Mouse (Mus musculus): ENCODE measurements at regions not wholly inside any gene's neighbourhood (a gene's known extent, or its start where the extent isn't known, plus 50 kb on each side); places are given as distances from the start of the nearest gene placed in this dataset.

DNA sequence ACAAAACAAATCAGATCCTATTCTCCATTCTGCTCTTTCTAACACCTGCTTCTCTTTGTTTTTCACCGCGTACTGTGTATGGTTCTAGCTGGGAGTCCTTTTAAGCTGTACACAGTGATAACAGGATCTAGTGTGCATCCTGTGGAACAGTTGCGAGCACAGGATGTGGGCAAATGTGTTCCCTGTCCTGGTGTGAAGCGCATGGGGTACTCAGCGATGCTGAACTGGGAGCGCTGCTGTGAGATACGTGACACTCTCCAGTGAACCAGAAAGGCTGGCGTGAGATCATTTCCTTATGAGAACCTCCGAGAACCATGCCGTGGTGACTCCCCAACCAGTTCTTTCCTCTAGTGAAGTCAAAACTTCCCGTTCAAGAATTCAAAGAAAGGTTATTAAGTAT is 72.6 kb upstream of the Kif2a start:
- no peak for DNase-seq (ENCODE audit: low read depth, low spot score)

DNA sequence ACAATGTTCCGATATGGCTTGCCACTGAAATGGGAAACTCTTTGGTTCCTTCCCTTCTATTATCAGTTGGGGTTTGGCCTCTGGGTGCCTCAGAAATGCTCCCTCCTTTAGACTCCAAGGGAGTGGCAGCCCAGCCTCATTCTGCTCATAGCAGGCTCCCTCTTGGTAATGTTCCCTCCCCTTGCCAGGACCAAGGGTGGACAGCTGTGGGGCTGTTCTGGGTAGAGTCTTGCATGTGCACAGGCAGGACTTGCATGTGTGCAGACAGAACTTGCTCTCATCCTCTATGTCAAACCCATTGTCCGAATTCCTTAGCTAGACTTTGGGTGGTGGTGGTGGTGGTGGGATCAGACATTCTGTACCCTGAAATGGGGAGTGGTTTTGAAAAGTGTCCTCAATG is 71.8 kb upstream of the Kif2a start:
- no peak for DNase-seq (ENCODE audit: low read depth, low spot score)

DNA sequence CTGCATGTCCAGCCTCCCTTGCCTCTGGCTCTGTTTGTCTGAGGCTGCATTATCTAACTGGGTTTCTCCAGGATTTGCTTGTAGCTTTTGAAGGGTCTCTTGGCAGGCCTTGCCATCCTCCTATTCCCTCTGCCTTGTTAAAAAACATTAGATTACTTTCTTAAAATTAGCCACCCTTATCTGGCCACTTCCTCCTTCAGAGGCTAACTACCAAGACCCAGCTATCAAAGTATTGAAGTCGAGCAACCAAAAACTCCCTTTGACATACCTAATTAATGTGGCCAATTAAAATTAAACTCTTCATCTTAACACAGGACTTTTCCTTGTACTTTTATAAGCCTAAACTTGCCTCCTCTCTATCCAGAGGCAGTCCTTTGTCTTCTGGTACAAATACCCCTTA is 66.3 kb upstream of the Kif2a start:
- no peak for DNase-seq (ENCODE audit: low read depth, low spot score)

DNA sequence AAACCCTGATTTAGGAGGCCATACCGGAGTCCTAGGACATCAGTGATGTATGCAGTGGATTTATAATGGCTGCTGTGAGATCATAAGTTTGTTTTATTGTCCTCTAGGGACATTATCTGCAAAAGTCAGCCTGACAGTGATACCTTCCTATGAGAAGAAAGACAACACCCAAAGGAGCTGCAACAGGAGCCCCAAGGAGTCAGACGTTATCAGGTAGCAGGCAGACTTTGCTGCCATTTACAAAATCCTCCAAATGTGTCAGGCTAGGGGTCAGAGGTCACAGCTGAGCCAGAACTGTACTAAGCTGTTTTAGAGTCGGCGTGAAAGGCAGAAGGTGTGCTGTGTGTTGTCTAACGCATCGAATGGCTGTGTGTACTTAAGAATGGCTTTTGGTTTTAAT is 65.4 kb upstream of the Kif2a start:
- DNase-seq (ENCODE audit: low read depth, low spot score): no peak

DNA sequence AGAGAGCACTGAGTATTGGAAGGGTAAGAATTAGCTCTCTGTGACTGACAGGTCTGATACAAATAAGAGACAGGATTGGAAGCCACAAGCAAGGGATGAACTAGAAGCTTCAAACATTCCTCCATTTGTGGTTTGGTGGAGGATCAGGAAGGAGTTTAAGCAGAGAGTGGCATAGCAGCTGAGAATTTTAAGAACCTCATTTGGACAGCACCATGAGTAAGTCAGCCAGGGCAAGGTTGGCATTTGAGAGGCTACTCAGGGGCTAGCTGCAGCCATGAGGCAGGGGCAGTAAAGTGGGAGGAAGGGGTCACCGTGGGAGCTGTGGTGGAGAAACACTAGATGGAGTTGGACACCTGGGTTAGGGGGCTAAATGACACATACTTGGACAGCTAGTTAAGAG is 56.2 kb upstream of the Kif2a start:
- no peak for DNase-seq (ENCODE audit: low read depth, low spot score)

DNA sequence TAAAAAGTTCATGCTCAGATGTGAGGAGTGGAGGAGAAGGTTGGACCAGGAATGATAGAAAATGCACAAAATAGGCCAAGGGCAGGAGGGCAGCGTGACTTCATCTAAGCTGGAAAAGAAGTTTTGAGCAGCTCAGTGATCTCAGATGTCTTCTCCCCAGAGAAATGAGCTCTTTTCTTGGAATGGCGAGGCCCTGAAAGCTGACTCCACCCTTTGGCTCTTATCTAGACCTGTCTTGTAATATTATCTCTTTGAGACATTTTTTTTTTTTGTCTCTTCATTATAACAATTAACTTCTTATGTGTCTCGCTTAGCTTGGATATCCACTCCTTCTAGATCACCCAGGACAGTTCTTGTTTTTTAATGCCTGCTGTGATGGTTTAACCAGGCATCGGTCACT is 53.0 kb upstream of the Kif2a start:
- no peak for DNase-seq (ENCODE audit: low read depth, low spot score)

DNA sequence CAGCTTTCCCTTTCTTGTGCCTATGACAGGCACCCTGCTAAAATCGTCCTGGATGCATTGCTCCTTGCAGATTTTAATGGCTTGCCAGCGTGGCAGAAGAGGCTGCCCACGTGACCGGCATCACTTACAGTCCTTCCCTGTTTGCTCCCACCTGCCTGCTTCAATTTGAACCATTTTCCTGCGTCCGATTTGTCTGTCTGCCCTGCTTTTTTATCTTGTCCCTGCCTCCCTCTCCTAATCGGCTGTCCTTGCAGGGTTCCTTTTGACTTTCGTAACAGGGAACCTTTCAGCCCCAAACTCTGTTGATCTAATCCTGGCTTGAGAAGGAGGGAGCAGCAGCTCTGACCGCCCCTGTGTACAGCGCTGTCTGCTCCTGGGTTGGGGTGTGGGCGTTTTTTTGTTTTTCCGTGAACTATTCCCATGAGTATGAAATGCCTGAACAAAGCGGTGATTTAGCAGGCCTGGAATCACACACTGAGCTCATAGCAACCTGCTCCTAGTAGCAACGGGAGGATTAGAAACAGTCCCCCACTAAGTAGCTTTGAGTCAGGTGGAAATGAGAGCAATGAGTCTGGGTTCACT is 51.2 kb upstream of the Kif2a start:
- DNase-seq (ENCODE audit: low read depth, low spot score): peak; percentile 31

DNA sequence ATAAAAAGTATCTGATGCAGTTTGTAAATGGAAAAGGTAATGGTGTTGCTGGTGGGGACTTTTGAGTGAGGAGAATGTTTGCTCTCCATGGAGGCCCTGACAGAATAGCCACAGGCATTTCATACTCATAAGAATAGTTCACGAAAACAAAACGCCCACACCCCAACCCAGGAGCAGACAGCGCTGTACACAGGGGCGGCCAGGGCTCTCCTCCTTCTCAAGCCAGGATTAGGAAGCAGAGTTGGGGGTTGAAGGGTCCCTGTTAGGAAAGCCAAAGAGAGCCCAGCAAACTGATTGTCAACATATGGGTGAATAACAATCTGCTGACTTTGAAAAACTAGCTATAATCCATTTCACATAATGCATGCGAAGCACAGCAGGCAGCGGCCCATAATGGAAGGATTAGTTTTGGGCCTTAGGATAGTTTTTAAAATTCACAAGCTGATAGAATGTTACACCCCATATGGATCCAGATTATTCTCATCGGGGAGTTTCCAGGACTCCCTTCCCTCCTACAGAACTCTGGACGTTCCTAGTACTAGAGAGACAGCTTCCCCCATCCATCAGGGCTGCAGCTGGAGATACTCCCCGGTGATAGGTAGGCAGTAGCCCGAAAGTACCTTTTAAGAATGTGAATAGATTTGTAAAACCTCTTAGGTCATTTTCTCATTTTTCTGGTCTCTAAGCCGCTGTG is 50.6 kb upstream of the Kif2a start:
- DNase-seq (ENCODE audit: low read depth, low spot score): no peak
